ENCODE assay signal across 7 mouse cellular contexts in genomic region chr4:83350719-83351118, GRCm38 (mm10). TPM values are rescaled to one million over a fixed set of nuclear protein-coding genes. Genes with fewer than 3 reads are reported as not detected.
A peak's percentile ranks its signal among the peaks of the same experiment; 100 is the strongest.
DNase-seq lines count a peak whose midpoint lies in the region.

No protein-coding gene starts in this region.

- intact Hi-C loops in left cerebral cortex, postnatal 4 days (cut with DNase I): no loop called here

- peak; percentile 89 for DNase-seq in Muller cell, postnatal 12 days (ENCODE audit: inconsistent ontology term)
- peak; percentile 26 for DNase-seq in adrenal gland, adult 8-10 months
- DNase-seq in frontal cortex, adult 2 months (ENCODE audit: extremely low spot score in 1 of 2, low spot score in 1 of 2): peak; percentile 66 to 82
- DNase-seq in kidney, adult 8-10 months: peak; percentile 54 to 64
- peak; percentile 94 for DNase-seq in left cerebral cortex, postnatal 4 days
- DNase-seq in skeletal muscle tissue, adult 2 months (ENCODE audit: low read depth, low spot score): peak; percentile 94
- no peak for DNase-seq in embryo, embryonic 11 days

RNA-seq across cellular contexts. Expression of gene Ttc39b, which starts 26.7 kb away (rescaled TPM):
- total RNA-seq in adrenal gland, adult 8-10 months (2022): 10 to 100 TPM; 21.4 to 29.7 (median 26.3) TPM
- polyA plus RNA-seq in frontal cortex, adult 2 months (2012; rRNA removed): 17.1 and 19.1 TPM in 2 replicates
- 10 to 100 TPM; 19.7 to 22.8 TPM for total RNA-seq in left cerebral cortex, postnatal 4 days (2021)
